Mouse (Mus musculus) neural tube, embryonic 14.5 days (tissue): Measurements from ENCODE around the gene Hist1h2bf. TPM values are rescaled to one million over a fixed set of nuclear protein-coding genes. Genes with fewer than 3 reads are reported as not detected.
A peak's percentile ranks its signal among the peaks of the same experiment; 100 is the strongest.

ENCODE experiments used
- ATAC-seq: fragments of 200-750 bp; cut with Nextera tagmentation; 2 replicates; pipeline ENCODE4 v1.8.0; 2017; ENCODE audit warnings: low read depth, mild to moderate bottlenecking, moderate TSS enrichment, moderate library complexity
- H3K27ac ChIP-seq: fragments of 300-500 bp; sonication (generic); 2 replicates; pipeline ENCODE4 v1.5.1; 2014; ENCODE audit warnings: low read depth, mild to moderate bottlenecking, control low read depth, low read length, moderate library complexity, mixed read lengths
- H3K27me3 ChIP-seq: fragments of 300-500 bp; sonication (generic); 2 replicates; pipeline ENCODE4 v1.6.1; 2014; ENCODE audit warnings: low read length; ENCODE audit not compliant: control insufficient read depth, insufficient read depth
- H3K36me3 ChIP-seq: fragments of 300-500 bp; sonication (generic); 2 replicates; pipeline ENCODE4 v1.6.1; 2014; ENCODE audit warnings: low read length, mixed read lengths; ENCODE audit not compliant: control insufficient read depth, insufficient read depth
- H3K4me1 ChIP-seq: fragments of 300-500 bp; sonication (generic); 2 replicates; pipeline ENCODE4 v1.6.1; 2014; ENCODE audit warnings: low read length; ENCODE audit not compliant: control insufficient read depth, insufficient read depth
- H3K4me2 ChIP-seq: fragments of 300-500 bp; sonication (generic); 2 replicates; pipeline ENCODE4 v1.6.1; 2014; ENCODE audit warnings: mild to moderate bottlenecking, low read depth, low read length, control low read depth
- H3K4me3 ChIP-seq: fragments of 300-500 bp; sonication (generic); 2 replicates; pipeline ENCODE4 v1.5.1; 2014; ENCODE audit warnings: low read depth, low read length, control low read depth, mixed read lengths
- H3K9ac ChIP-seq: fragments of 300-500 bp; sonication (generic); replicated peaks from 2 replicates; pipeline ENCODE4 v1.6.1; 2014; ENCODE audit warnings: low read depth, mild to moderate bottlenecking, control low read depth, low read length, mixed read lengths
- H3K9me3 ChIP-seq: fragments of 300-500 bp; sonication (generic); 2 replicates; pipeline ENCODE4 v1.6.1; 2016; ENCODE audit warnings: low read length; ENCODE audit not compliant: control insufficient read depth
- WGBS: fragments of 180-500 bp; shearing (Covaris S2); extraction: QIAGEN DNeasy Blood & Tissue Kit; methylation state at CpG from one replicate; pipeline ENCODE4 v1.1.7; 2014; 5-methylcytosine and 5-hydroxymethylcytosine counted together
- microRNA-seq: library from miRNA; unstranded; fragments of <30 nt; microRNA quantifications from one replicate; pipeline ENCODE4, GENCODE M21; 2016
- polyA plus RNA-seq: library from polyadenylated mRNA; unstranded; fragments of >200 nt; fragmentation: Nextera tagmentation; extraction: Ambion mirVana; gene quantifications from 2 replicates; pipeline ENCODE4 v1.2.1, GENCODE M21; 2014

The Hist1h2bf gene
- polyA plus RNA-seq, 1 experiment from 2014 or later, result not detected

DNA sequence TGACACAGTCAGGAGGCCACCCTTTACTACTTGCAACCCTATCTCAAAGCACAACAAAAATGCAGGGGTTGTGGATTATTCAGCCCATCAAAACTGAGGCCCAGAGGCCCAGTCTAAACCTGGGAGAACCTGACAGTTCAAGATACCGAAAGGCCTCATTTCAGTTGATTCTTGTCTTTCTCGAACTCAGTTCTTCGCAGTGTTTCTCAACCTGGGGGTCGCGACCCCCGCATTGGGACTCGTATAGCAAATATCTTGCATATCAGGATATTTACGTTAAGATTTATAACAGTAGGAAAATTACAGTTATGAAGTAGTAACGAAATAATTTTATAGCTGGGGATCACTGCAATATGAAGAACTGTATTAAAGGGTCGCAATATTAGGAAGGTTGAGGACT lies 48.1 kb downstream of the Hist1h2bf start:
- H3K9me3 ChIP-seq, result no peaks in the 10 kb centered on the region
- WGBS, result 3% methylated on average over 10 of the region's 10 CpGs
- no peak for ATAC-seq
- H3K27me3 ChIP-seq, result no peaks in the 10 kb centered on the region
- 0 out of 2 replicates have a peak, but pooled peaks cover 8% of the 10 kb centered on the region for H3K4me1 ChIP-seq
- H3K4me2 ChIP-seq, result peak overlapping the region; percentile 48
- H3K36me3 ChIP-seq, result no peaks in the 10 kb centered on the region
- H3K4me3 ChIP-seq, result peak overlapping the region; percentile 39
- no peak overlapping the region for H3K9ac ChIP-seq
- H3K27ac ChIP-seq, result no peak overlapping the region

DNA sequence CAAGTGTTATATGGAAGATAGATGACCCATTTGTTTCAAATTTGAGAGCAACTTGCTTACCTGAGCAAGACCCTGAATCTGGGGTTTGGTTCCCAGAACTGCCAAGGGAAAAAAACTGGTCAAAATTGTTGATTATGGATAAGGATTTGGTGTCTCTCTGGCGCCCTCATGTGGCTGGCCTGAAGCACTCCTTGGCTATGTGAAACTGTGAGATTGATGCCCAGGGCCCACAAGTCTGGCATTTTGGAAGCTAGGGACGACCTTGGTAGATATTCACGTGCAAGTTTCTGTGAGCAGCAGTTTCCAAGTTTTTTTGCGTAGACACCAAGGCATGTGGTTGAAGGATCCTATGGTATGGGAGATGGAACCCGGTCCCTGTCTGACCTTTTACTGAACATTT lies 49.3 kb downstream of the Hist1h2bf start:
- WGBS, result 17% methylated on average over 5 of the region's 5 CpGs
- ATAC-seq, result peak; percentile 32; the same call in 1 of the 2 replicates
- Histone ChIP-seq H3K4me3 (no peak overlapping the region), H3K4me2 (0 out of 2 replicates have a peak overlapping the region, but pooled peaks have one; percentile 9), H3K9ac (no peak overlapping the region), H3K4me1 (0 out of 2 replicates have a peak, but pooled peaks cover 4% of the 10 kb centered on the region), H3K9me3 (no peaks in the 10 kb centered on the region), H3K27ac (no peak overlapping the region), H3K27me3 (no peaks in the 10 kb centered on the region), H3K36me3 (no peaks in the 10 kb centered on the region)

DNA sequence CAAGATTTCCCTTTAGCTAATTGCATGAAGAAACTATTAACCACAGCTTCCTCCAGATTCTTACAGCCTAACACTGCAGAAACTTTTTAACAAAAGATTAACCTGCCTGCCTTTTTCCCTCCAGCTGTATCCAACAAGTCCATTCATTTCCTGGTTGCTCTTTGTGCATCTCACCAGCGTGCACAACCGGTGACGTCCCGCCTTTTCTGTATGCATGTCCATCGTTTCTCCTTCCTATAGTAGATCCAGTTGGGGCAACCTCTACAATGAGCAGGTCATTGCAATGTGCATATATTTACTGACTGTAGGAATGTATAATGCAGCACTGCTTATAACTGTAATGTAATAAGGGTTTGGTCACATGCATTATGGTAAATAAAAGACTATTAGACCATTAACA lies 50.0 kb downstream of the Hist1h2bf start:
- Histone ChIP-seq H3K4me2 (no peak overlapping the region), H3K4me3 (no peak overlapping the region), H3K9ac (no peak overlapping the region), H3K9me3 (no peaks in the 10 kb centered on the region), H3K4me1 (0 out of 2 replicates have a peak, but pooled peaks cover 4% of the 10 kb centered on the region), H3K27me3 (no peaks in the 10 kb centered on the region), H3K27ac (no peak overlapping the region), H3K36me3 (no peaks in the 10 kb centered on the region)
- ATAC-seq, result no peak
- WGBS, result 48% methylated on average over 5 of the region's 5 CpGs

Small RNA genes within 50 kb of the gene (microRNA-seq; reads per million reads assigned to microRNA genes)
- gene Gm44297 (not detected), gene Gm44359 (not detected), gene Gm44394 (not detected)

Other genes with a start within 250 kb of the Hist1h2bf start
- 51.9 and 59.8 TPM in 2 replicates for gene Zfp322a, start 205.0 kb downstream of the Hist1h2bf start, polyA plus RNA-seq
- gene Abt1, start 150.3 kb downstream of the Hist1h2bf start, polyA plus RNA-seq, result 8.8 and 9.5 TPM in 2 replicates
- gene Btn1a1, start 108.3 kb downstream of the Hist1h2bf start, polyA plus RNA-seq, result 0.17 TPM in 1 of 2 replicates, not detected in the other
- not detected in 2 replicates for gene Btn2a2, start 85.3 kb downstream of the Hist1h2bf start, polyA plus RNA-seq
- gene Hist1h4h, start 43.1 kb downstream of the Hist1h2bf start, polyA plus RNA-seq, result 1.7 and 2.1 TPM in 2 replicates
- not detected in 2 replicates for gene Hist1h2af, start 40.3 kb downstream of the Hist1h2bf start, polyA plus RNA-seq
- 0.72 TPM in 1 of 2 replicates, not detected in the other for gene Hist1h3g, start 38.8 kb downstream of the Hist1h2bf start, polyA plus RNA-seq
- 0.33 TPM in 1 of 2 replicates, not detected in the other for gene Hist1h2bh, start 30.8 kb downstream of the Hist1h2bf start, polyA plus RNA-seq
- 0.52 TPM in 1 of 2 replicates, not detected in the other for gene Hist1h3f, start 30.1 kb downstream of the Hist1h2bf start, polyA plus RNA-seq
- not detected in 2 replicates for gene Hist1h4f, start 22.5 kb downstream of the Hist1h2bf start, polyA plus RNA-seq
- 0.07 and 0.13 TPM in 2 replicates for gene Hist1h1d, start 20.9 kb downstream of the Hist1h2bf start, polyA plus RNA-seq
- 1.9 and 2.4 TPM in 2 replicates for gene Hist1h3e, start 11.8 kb downstream of the Hist1h2bf start, polyA plus RNA-seq
- 11.7 and 12.9 TPM in 2 replicates for gene Hist1h2ae, start 3.0 kb downstream of the Hist1h2bf start, polyA plus RNA-seq
- gene Hist1h2bg, start 2.8 kb downstream of the Hist1h2bf start, polyA plus RNA-seq, result 0.75 and 1.1 TPM in 2 replicates
- gene Hist1h2ad, start 185 bp upstream of the Hist1h2bf start, polyA plus RNA-seq, result 1.1 TPM in 1 of 2 replicates, not detected in the other
- gene Hist1h3d, start 1.6 kb upstream of the Hist1h2bf start, polyA plus RNA-seq, result 0.50 and 1.1 TPM in 2 replicates
- gene Hist1h4d, start 7.4 kb upstream of the Hist1h2bf start, polyA plus RNA-seq, result 23.6 and 25.2 TPM in 2 replicates
- 1.1 and 1.3 TPM in 2 replicates for gene Hist1h2be, start 46.9 kb upstream of the Hist1h2bf start, polyA plus RNA-seq
- gene Hist1h1e, start 48.4 kb upstream of the Hist1h2bf start, polyA plus RNA-seq, result 3.3 and 4.3 TPM in 2 replicates
- 0.17 and 0.41 TPM in 2 replicates for gene Hist1h2ac, start 109.8 kb upstream of the Hist1h2bf start, polyA plus RNA-seq
- gene Hist1h2bc, start 110.0 kb upstream of the Hist1h2bf start, polyA plus RNA-seq, result 11.6 and 20.8 TPM in 2 replicates
- gene Hist1h1t, start 121.6 kb upstream of the Hist1h2bf start, polyA plus RNA-seq, result not detected in 2 replicates
- gene Hist1h4c, start 124.3 kb upstream of the Hist1h2bf start, polyA plus RNA-seq, result 2.1 and 3.5 TPM in 2 replicates
- 2.4 and 4.7 TPM in 2 replicates for gene Hfe, start 136.7 kb upstream of the Hist1h2bf start, polyA plus RNA-seq
- gene Hist1h1c, start 164.6 kb upstream of the Hist1h2bf start, polyA plus RNA-seq, result 5.3 and 8.4 TPM in 2 replicates
- not detected in 2 replicates for gene Hist1h3c, start 171.4 kb upstream of the Hist1h2bf start, polyA plus RNA-seq
- not detected in 2 replicates for gene Hist1h2bb, start 172.5 kb upstream of the Hist1h2bf start, polyA plus RNA-seq
- 3.5 and 4.0 TPM in 2 replicates for gene Hist1h2ab, start 176.9 kb upstream of the Hist1h2bf start, polyA plus RNA-seq
- gene Hist1h3b, start 178.1 kb upstream of the Hist1h2bf start, polyA plus RNA-seq, result 0.51 and 1.3 TPM in 2 replicates
- gene Hist1h4b, start 182.8 kb upstream of the Hist1h2bf start, polyA plus RNA-seq, result 1.8 TPM in 1 of 2 replicates, not detected in the other
- not detected in 2 replicates for gene Hist1h4a, start 187.0 kb upstream of the Hist1h2bf start, polyA plus RNA-seq
- gene Hist1h3a, start 188.2 kb upstream of the Hist1h2bf start, polyA plus RNA-seq, result 0.75 and 1.2 TPM in 2 replicates
- not detected in 2 replicates for gene Hist1h1a, start 189.5 kb upstream of the Hist1h2bf start, polyA plus RNA-seq
- gene Trim38, start 195.7 kb upstream of the Hist1h2bf start, polyA plus RNA-seq, result not detected in 2 replicates
- not detected in 2 replicates for gene Slc17a2, start 232.8 kb upstream of the Hist1h2bf start, polyA plus RNA-seq